Mouse (Mus musculus) spleen, adult 2 months (tissue): ENCODE results near the gene Mocs1. TPM values are rescaled to one million over a fixed set of nuclear protein-coding genes. Genes with fewer than 3 reads are reported as not detected.
A peak's percentile ranks its signal among the peaks of the same experiment; 100 is the strongest.
"Not testable (repeated sequence)": the region's sequence is repeated elsewhere in the genome, so short reads cannot be mapped to it uniquely, and the experiment has no call there.

Experiments
- DNase-seq, 2 experiments: peaks; one replicate each; pipeline versions ENCODE4 v3.0.0 to v3.0.0-alpha.2; 2012 to 2021; ENCODE audit warnings: low spot score in 2 of 2, low read depth in 1 of 2
- H3K27ac ChIP-seq: fragments of 200-500 bp; 2 replicates; pipeline ENCODE4 v1.5.1; 2012; ENCODE audit warnings: low read length, inconsistent platforms; ENCODE audit not compliant: insufficient read depth
- H3K27me3 ChIP-seq: fragments of 200-500 bp; 2 replicates; pipeline ENCODE4 v1.6.1; 2012; ENCODE audit warnings: mild to moderate bottlenecking, moderate library complexity, low read length, inconsistent platforms; ENCODE audit not compliant: control insufficient read depth, insufficient read depth
- H3K36me3 ChIP-seq: fragments of 200-500 bp; 2 replicates; pipeline ENCODE4 v1.6.1; 2012; ENCODE audit warnings: mild to moderate bottlenecking, low read length, inconsistent platforms; ENCODE audit not compliant: control insufficient read depth, insufficient read depth
- H3K4me1 ChIP-seq: fragments of 200-500 bp; 2 replicates; pipeline ENCODE4 v1.6.1; 2011; ENCODE audit warnings: inconsistent platforms; ENCODE audit not compliant: control insufficient read depth, insufficient read depth, insufficient read length
- H3K4me3 ChIP-seq: fragments of 200-500 bp; 2 replicates; pipeline ENCODE4 v1.5.1; 2011; ENCODE audit warnings: mild to moderate bottlenecking, inconsistent platforms; ENCODE audit not compliant: insufficient read depth, insufficient read length; ENCODE audit errors: extremely low read depth
- CTCF ChIP-seq: fragments of 200-500 bp; IDR thresholded peaks from 2 replicates; pipeline ENCODE4 v1.5.1; 2011; ENCODE audit warnings: mild to moderate bottlenecking, inconsistent platforms; ENCODE audit not compliant: insufficient read depth, insufficient read length, insufficient replicate concordance; ENCODE audit errors: extremely low read depth
- POLR2A ChIP-seq: fragments of 200-500 bp; IDR thresholded peaks from 2 replicates; pipeline ENCODE4 v1.6.1; 2011; ENCODE audit warnings: low read depth, low read length, inconsistent platforms
- WGBS: fragments of 180-500 bp; shearing (Covaris S2); methylation state at CpG from one replicate; pipeline ENCODE4 v1.1.7; 2018; 5-methylcytosine and 5-hydroxymethylcytosine counted together
- polyA plus RNA-seq: library from polyadenylated mRNA; depleted of rRNA; stranded (reverse); fragments of >200 nt; gene quantifications from 2 replicates; pipeline ENCODE4 v1.2.3, GENCODE M21; 2012

Mocs1 gene
- polyA plus RNA-seq, 1 experiment, result 21.9 TPM

- DNase-seq, result peak in 1 of 2 experiments; percentile 0
- H3K4me1 ChIP-seq, result no peaks in the 10 kb centered on the region
- no peaks in the 10 kb centered on the region for H3K27me3 ChIP-seq
- peak overlapping the region; percentile 33; the same call in 1 of the 2 replicates for H3K27ac ChIP-seq
- WGBS, result 82% methylated on average over 12 of the region's 12 CpGs
- H3K36me3 ChIP-seq, result peaks cover 33% of the 10 kb centered on the region
- TF ChIP-seq POLR2A (no peak), CTCF (no peak)
- no peak overlapping the region for H3K4me3 ChIP-seq
Measured at GRCm38 (mm10) chr17:49438822-49439574, 10.8 kb downstream of the Mocs1 start.

- H3K4me1 ChIP-seq, result no peaks in the 10 kb centered on the region
- H3K4me3 ChIP-seq, result no peak overlapping the region
- no peaks in the 10 kb centered on the region for H3K27me3 ChIP-seq
- no peak for TF ChIP-seq CTCF
- TF ChIP-seq POLR2A, result no peak
- H3K27ac ChIP-seq, result no peak overlapping the region
- peaks cover 30% of the 10 kb centered on the region for H3K36me3 ChIP-seq
- no peak for DNase-seq
- WGBS, result 85% methylated on average over 4 of the region's 4 CpGs
Measured at GRCm38 (mm10) chr17:49439706-49440105, 11.5 kb downstream of the Mocs1 start.

- Histone ChIP-seq H3K27me3 (no peaks in the 10 kb centered on the region), H3K4me1 (no peaks in the 10 kb centered on the region), H3K27ac (no peak overlapping the region), H3K4me3 (no peak overlapping the region), H3K36me3 (peaks cover 22% of the 10 kb centered on the region)
- 91% methylated on average over 14 of the region's 14 CpGs for WGBS
- no peak for DNase-seq
- TF ChIP-seq POLR2A (no peak), CTCF (no peak)
Measured at GRCm38 (mm10) chr17:49440331-49441130, 12.4 kb downstream of the Mocs1 start.

- not testable (repeated sequence) for H3K27ac ChIP-seq, H3K27me3 ChIP-seq, H3K4me3 ChIP-seq, DNase-seq, H3K4me1 ChIP-seq
- WGBS, result 78% methylated on average over 3 of the region's 3 CpGs
- H3K36me3 ChIP-seq, result peaks cover 16% of the 10 kb centered on the region
Measured at GRCm38 (mm10) chr17:49442841-49443240, 14.7 kb downstream of the Mocs1 start.

GRCm38 (mm10) chr17:49448570-49449229, 20.5 kb downstream of the Mocs1 start:
- DNase-seq, result no peak
- no peak overlapping the region for H3K4me3 ChIP-seq
- WGBS, result 93% methylated on average over 9 of the region's 9 CpGs
- H3K4me1 ChIP-seq, result no peaks in the 10 kb centered on the region
- H3K27ac ChIP-seq, result no peak overlapping the region
- no peaks in the 10 kb centered on the region for H3K27me3 ChIP-seq
- no peak for TF ChIP-seq CTCF
- TF ChIP-seq POLR2A, result no peak
- peaks cover 9% of the 10 kb centered on the region; the same call in 1 of the 2 replicates for H3K36me3 ChIP-seq

- H3K27ac ChIP-seq, result no peak overlapping the region
- H3K36me3 ChIP-seq, result peaks cover 9% of the 10 kb centered on the region; the same call in 1 of the 2 replicates
- TF ChIP-seq CTCF (no peak), POLR2A (no peak)
- H3K4me1 ChIP-seq, result no peaks in the 10 kb centered on the region
- H3K27me3 ChIP-seq, result no peaks in the 10 kb centered on the region
- no peak for DNase-seq
- 93% methylated on average over 8 of the region's 8 CpGs for WGBS
- no peak overlapping the region for H3K4me3 ChIP-seq
Measured at GRCm38 (mm10) chr17:49449230-49449608, 21.1 kb downstream of the Mocs1 start.
